Mouse (Mus musculus): ENCODE measurements around the gene Atp8b4. TPM values are rescaled to one million over a fixed set of nuclear protein-coding genes. Genes with fewer than 3 reads are reported as not detected.

Gene Atp8b4
- total RNA-seq, 4 experiments from 2014 or later, result 0.19 to 0.49 (median 0.33) TPM

- no peak for DNase-seq (ENCODE audit: low spot score)
These were observed 139.2 kb downstream of the Atp8b4 start for GRCm38 (mm10) chr2:126361131-126361810.

- DNase-seq (ENCODE audit: low spot score), result peak; percentile 66
These were observed 139.8 kb downstream of the Atp8b4 start for GRCm38 (mm10) chr2:126360688-126361087.

- no peak for DNase-seq (ENCODE audit: low spot score)
These were observed 140.5 kb downstream of the Atp8b4 start for GRCm38 (mm10) chr2:126359965-126360364.

GRCm38 (mm10) chr2:126359278-126359677 is 141.2 kb downstream of the Atp8b4 start:
- DNase-seq (ENCODE audit: low spot score), result no peak

DNA sequence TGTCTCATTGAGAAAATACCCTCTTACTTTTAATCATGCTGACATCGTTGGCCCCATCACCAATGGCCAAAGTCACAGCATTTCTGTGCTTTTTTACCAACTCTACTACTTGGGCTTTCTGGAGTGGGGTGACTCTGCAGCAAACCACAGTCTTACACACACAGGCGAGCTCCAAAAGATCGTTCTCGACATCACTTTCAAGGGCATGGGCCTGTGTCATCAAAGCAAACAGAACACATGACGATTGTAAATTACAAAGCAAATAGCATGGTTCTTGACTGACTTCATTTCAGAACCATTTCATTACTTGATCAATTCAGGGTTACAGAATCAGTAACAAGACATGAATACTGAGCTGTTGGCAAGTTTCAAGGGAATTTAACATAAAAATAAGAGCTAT is 141.7 kb downstream of the Atp8b4 start:
- no peak for DNase-seq (ENCODE audit: low spot score)

DNA sequence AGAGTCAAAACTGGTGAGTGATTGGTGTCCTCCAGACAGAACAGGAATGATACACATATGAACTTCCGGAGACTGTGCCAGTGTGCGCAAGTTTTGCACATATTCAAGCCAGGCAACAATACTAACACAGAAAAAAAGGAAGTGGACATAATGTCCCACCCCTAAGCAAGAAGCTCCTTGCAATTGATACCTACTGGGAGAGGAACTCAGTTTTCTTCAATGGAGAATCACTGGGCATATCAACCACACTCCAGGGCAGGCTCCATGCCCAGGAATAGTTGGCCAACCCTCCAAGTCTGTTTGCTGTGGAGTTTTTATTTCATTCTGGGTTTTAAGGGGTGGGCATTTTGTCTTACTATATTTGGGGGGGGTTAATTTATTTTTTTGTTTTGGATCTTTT is 145.2 kb downstream of the Atp8b4 start:
- no peak for DNase-seq (ENCODE audit: low spot score)

DNA sequence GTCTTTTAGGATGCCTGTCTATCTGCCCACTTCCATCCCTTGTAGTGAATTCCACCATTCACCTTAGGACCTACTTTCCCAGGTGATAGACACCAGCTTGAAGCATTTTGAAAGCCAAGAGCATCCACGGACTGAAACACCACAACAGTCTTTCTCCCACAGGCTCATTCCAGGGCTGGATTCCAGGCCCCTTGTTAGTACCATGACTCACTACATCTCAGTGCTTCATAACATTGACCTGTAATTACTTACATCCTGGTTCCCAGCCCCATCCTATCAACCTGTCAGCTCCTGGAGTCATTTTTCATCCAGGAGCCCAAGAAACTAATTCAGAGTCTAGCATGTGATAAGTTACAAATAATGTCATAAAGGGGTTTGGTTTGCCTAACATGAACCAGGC is 148.7 kb downstream of the Atp8b4 start:
- DNase-seq (ENCODE audit: low spot score), result no peak

DNA sequence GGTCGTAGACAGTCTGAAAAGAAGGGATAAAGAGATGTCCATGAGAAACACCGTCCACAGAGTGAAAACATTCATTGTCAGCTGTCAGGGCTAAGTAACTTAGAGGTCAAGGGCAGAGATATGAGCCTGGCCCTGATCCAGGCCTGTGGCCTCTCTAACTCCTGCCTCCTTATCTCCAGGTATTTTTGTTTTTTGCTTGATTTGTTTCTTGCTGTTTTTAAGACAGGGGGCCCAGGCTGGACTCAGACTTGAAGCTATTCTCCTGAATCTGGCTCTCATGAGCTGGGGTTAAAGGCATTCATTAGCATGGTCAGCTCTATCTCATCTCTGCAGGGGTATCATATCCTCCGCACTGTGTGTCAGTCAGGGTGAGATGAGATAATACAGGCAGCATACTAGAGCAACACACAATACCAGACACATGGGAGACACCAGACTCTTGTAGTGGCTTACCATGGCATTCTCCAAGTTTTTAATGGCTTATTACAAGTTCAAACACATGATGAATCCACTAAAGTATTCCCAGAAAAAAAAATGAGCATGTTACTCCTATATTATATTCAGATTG is 157.4 kb downstream of the Atp8b4 start:
- no peak for DNase-seq (ENCODE audit: low spot score)

- DNase-seq (ENCODE audit: low spot score), result no peak
These were observed 159.0 kb downstream of the Atp8b4 start for GRCm38 (mm10) chr2:126341521-126341920.

DNA sequence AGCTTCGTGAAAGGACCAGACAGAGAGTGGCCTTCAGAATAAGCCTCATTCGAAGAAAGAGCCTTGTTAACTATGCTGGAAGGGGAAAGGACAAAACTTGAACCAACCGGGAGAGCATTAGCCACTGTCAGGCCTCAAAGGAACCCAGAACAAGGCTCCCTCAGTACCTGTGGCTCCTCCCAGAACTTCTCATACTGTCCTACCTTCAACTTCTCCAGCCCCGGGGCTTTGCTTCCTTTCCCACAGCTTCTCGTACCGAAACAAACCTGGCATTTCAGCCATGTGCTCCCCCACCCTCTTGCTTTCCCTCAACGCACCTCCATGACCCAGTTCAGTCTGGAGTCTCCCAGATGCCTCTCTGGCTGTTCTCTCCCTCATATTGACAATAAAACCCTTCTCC is 160.3 kb downstream of the Atp8b4 start:
- no peak for DNase-seq (ENCODE audit: low spot score)

GRCm38 (mm10) chr2:126339516-126339915 is 161.0 kb downstream of the Atp8b4 start:
- DNase-seq (ENCODE audit: low spot score), result no peak

DNA sequence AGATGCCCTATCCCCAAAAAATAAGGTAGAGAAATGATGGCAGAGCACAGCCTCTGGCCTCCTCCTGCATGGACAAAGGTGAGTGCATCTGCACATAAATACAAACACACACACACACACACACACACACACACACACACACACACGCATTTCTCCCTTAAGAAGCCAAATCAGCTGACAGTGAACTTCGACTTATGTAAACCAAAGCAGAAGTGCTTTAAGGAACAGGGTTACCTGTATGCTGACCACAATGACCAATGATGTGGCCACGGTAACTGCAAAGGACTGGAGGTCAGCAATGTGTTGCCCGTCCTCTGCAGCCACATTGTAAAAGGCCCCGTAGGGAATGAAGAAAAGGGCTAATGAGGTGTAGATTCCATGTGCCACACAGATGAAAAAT is 163.3 kb downstream of the Atp8b4 start:
- no peak for DNase-seq (ENCODE audit: low spot score)

- DNase-seq (ENCODE audit: low spot score), result no peak
These were observed 168.7 kb downstream of the Atp8b4 start for GRCm38 (mm10) chr2:126331794-126332193.

GRCm38 (mm10) chr2:126323206-126323605 is 177.3 kb downstream of the Atp8b4 start:
- DNase-seq (ENCODE audit: low spot score), result no peak

GRCm38 (mm10) chr2:126322631-126323031 is 177.8 kb downstream of the Atp8b4 start:
- no peak for DNase-seq (ENCODE audit: low spot score)

DNA sequence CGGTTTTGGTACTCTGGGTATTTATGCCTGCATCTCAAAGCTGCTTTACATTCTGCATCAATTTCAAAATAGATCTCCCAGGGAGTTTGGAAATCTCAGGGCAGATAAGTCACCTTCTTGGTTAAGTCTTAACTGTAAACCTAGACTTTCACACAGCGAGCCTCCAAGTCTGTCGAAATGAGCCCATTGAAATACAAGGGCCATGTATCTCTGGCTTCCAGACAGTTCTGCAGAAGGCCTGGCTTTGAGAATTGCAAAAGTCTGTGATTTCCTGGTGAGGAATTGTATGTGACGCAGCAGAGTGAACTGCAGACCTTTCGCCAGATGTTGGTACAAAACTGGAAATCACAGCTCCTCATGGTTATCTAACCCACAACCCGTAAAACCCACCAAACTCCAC is 182.4 kb downstream of the Atp8b4 start:
- DNase-seq (ENCODE audit: low spot score), result no peak

GRCm38 (mm10) chr2:126316942-126317341 is 183.5 kb downstream of the Atp8b4 start:
- DNase-seq (ENCODE audit: low spot score), result peak; percentile 56

- no peak for DNase-seq (ENCODE audit: low spot score)
These were observed 184.1 kb downstream of the Atp8b4 start for GRCm38 (mm10) chr2:126316346-126316745.

DNA sequence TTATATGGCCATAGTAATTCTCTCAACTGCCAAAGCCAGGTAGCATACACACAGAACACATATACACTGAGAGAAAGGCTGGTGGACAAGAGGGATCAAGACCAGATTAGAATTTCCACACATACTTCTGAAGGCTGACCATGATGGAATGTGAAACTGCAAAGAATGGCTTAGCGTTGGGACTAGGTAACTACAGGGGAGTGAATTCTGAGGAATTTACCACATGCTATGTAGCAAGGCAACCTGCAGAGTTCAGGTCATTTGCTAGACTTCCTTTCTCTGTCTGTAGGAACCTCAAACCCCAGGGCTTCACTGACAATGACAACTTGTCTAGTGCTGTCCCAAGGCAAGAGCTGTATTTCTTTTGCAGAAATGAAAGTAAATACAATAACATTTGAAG is 189.4 kb downstream of the Atp8b4 start:
- DNase-seq (ENCODE audit: low spot score), result no peak

DNA sequence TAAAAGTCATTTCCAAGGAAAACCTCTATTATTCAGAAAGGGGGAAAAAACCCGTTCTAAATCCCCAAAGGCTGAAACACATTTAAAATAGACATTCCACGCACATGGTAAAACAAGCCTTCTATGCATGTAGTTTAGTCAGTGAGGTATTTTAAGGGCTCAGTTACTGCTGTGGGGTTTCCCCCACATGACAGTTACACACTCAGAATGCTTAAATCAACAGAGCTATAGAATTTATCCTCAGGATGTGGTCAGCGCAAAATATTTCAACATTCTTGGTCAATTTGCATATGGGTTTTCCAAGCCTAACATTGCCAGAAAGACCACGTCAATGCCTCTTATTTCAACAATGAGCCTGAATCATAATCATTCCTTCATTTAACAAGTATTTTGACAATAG is 190.5 kb downstream of the Atp8b4 start:
- DNase-seq (ENCODE audit: low spot score), result no peak

DNA sequence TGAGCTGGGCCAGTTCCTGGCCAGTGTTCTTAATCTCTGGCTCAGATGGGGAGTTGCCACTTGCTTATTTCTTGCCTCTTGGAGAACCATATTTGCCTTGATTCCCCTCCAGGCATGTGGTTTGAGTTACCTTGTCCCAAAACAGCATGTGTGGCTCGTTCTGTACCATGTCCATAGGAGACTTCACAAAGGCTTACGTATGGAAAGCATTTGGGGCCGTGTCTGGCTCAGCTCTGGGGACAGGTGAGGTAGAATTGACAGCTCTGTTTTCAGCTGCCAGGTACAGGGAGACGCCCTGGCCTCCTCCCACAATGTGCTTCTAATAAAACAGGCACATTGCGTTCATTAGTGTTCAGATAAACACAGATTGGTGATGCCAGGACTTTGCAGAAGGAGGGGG is 195.9 kb downstream of the Atp8b4 start:
- DNase-seq (ENCODE audit: low spot score), result no peak

GRCm38 (mm10) chr2:126303226-126303625 is 197.2 kb downstream of the Atp8b4 start:
- DNase-seq (ENCODE audit: low spot score), result peak; percentile 16

DNA sequence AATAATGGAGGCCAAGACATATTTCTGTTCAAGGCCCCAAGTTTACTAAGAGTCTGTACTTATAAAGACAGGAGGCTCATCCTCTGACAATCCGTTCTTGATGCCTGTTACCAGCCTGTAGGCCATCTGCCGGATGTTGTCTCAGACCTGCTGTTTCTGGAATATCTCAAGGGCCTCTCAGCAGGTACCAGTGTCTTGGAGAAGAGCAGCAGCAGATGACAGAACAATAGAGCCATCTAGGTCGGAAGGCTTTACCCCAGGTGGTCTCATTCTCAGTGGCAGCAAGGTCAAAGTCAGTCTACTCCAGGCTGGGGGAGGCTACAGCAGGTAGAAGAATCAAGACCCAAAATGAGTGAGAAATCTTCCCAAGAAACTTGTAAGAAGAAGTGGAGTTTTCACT is 198.1 kb downstream of the Atp8b4 start:
- no peak for DNase-seq (ENCODE audit: low spot score)

- no peak for DNase-seq (ENCODE audit: low spot score)
These were observed 209.8 kb downstream of the Atp8b4 start for GRCm38 (mm10) chr2:126290702-126291101.
